Mouse (Mus musculus): ENCODE measurements around the gene Zc3hav1.
"Not testable (repeated sequence)": the region's sequence is repeated elsewhere in the genome, so short reads cannot be mapped to it uniquely, and the experiment has no call there.

Zc3hav1 gene

GRCm38 (mm10) chr6:38353811-38354722 is at the start of gene Zc3hav1:
Gene Zc3hav1 (minus strand): TSS chr6:38354603.
- peak; percentile 96 for DNase-seq (ENCODE audit: low read depth, low spot score)

- peak; percentile 55 for DNase-seq (ENCODE audit: low read depth, low spot score)
These were observed 35.3 kb upstream of the Zc3hav1 start for GRCm38 (mm10) chr6:38389671-38390070.

- DNase-seq (ENCODE audit: low read depth, low spot score) = peak; percentile 89
These were observed 26.8 kb upstream of the Zc3hav1 start, which contains the start of gene Ttc26 for GRCm38 (mm10) chr6:38381129-38381771. Gene Ttc26 (plus strand): TSS chr6:38381469.

GRCm38 (mm10) chr6:38380764-38381128 is 26.3 kb upstream of the Zc3hav1 start:
- DNase-seq (ENCODE audit: low read depth, low spot score) = no peak

GRCm38 (mm10) chr6:38374271-38374670 is 19.9 kb upstream of the Zc3hav1 start:
- DNase-seq (ENCODE audit: low read depth, low spot score) = no peak

GRCm38 (mm10) chr6:38369945-38370344 is 15.5 kb upstream of the Zc3hav1 start:
- DNase-seq (ENCODE audit: low read depth, low spot score) = no peak

GRCm38 (mm10) chr6:38364121-38364520 is 9.7 kb upstream of the Zc3hav1 start:
- DNase-seq (ENCODE audit: low read depth, low spot score) = no peak

- no peak for DNase-seq (ENCODE audit: low read depth, low spot score)
These were observed 9.0 kb upstream of the Zc3hav1 start for GRCm38 (mm10) chr6:38363370-38363769.

GRCm38 (mm10) chr6:38361937-38362336 is 7.5 kb upstream of the Zc3hav1 start:
- DNase-seq (ENCODE audit: low read depth, low spot score) = no peak

GRCm38 (mm10) chr6:38361065-38361464 is 6.7 kb upstream of the Zc3hav1 start:
- no peak for DNase-seq (ENCODE audit: low read depth, low spot score)

- DNase-seq (ENCODE audit: low read depth, low spot score) = peak; percentile 86
These were observed 5.5 kb upstream of the Zc3hav1 start for GRCm38 (mm10) chr6:38359736-38360499.

- not testable (repeated sequence) for DNase-seq (ENCODE audit: low read depth, low spot score)
These were observed 4.8 kb upstream of the Zc3hav1 start for GRCm38 (mm10) chr6:38359044-38359735.

GRCm38 (mm10) chr6:38358253-38359027 is 4.0 kb upstream of the Zc3hav1 start:
- DNase-seq (ENCODE audit: low read depth, low spot score) = peak; percentile 44

- DNase-seq (ENCODE audit: low read depth, low spot score) = peak; percentile 39
These were observed 3.3 kb upstream of the Zc3hav1 start for GRCm38 (mm10) chr6:38357603-38358252.

- DNase-seq (ENCODE audit: low read depth, low spot score) = not testable (repeated sequence)
These were observed 2.4 kb upstream of the Zc3hav1 start for GRCm38 (mm10) chr6:38356661-38357433.

GRCm38 (mm10) chr6:38355862-38356261 is 1.5 kb upstream of the Zc3hav1 start:
- no peak for DNase-seq (ENCODE audit: low read depth, low spot score)

- peak; percentile 53 for DNase-seq (ENCODE audit: low read depth, low spot score)
These were observed 986 bp upstream of the Zc3hav1 start for GRCm38 (mm10) chr6:38355354-38355823.

- DNase-seq (ENCODE audit: low read depth, low spot score) = no peak
These were observed 435 bp upstream of the Zc3hav1 start for GRCm38 (mm10) chr6:38354723-38355353.

GRCm38 (mm10) chr6:38353181-38353580 is 1.2 kb downstream of the Zc3hav1 start:
- peak; percentile 36 for DNase-seq (ENCODE audit: low read depth, low spot score)

All from CD4-positive helper T cell, adult 2 months (primary cell).